Mouse (Mus musculus): ENCODE data around the gene Cdkn2d. TPM values are rescaled to one million over a fixed set of nuclear protein-coding genes. Genes with fewer than 3 reads are reported as not detected.
"Not testable (repeated sequence)": the region's sequence is repeated elsewhere in the genome, so short reads cannot be mapped to it uniquely, and the experiment has no call there.

Gene Cdkn2d
- total RNA-seq, 2 experiments from 2014 or later: 66.7 to 69.5 TPM

DNA sequence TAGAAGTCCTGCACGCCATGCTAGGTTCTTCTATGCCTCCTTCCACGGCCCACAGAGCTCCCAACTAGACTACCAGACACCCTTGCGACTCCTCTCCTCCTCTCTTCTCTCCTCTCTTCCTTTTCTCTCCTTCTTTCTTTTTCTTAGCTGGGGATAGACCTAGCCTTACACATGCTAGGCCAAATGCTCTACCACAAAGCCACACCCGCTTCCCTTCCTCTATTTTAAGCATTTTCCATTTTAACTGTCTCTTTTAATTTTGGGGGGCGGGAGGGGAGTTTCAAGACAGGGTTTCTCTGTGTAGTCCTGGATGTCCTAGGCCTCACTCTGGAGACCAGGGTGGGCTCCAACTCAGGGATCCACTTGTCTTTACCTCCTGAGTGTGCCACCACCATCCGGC lies 27.6 kb upstream of the Cdkn2d start:
- DNase-seq (ENCODE audit: low spot score in 2 of 2): no peak

DNA sequence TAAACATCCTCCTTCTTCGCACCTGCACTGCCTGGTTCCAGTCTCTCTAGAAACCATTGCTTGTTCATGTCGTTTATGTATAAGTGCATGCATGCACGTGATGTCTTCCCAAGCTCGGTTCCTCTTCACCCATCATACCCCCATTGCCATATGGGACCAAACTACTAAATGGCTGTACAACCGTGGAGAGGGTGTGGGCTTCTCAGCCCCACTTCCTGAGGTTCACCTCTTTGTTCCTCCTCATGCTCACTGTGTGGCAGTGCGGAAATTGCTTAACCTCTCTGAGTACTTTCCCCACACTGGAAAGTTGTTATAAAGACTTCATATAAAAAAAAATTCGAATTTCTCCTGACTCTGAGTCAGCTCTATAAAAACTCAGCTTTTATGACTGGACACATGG lies 25.5 kb upstream of the Cdkn2d start:
- DNase-seq (ENCODE audit: low spot score in 2 of 2): no peak

DNA sequence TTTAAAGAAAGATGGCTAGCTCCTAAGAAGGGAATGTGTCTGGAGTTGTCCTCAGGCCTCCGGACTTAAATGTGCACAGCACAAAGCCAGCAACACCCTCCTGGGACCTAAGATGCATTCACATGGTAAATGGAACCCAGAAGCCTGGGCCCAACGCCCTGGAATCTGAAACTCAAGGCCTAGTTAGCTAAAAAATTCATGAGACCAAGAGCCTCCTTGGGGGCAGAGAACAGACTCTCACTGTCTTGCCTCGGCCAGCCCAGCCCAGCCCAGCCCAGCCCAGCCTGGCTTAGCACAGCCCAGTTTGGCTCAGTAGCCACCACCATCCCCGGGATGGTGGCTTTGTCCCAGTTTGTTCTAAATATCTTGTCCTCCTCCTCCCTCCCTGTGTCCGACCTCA lies 24.2 kb upstream of the Cdkn2d start:
- DNase-seq (ENCODE audit: low spot score in 2 of 2): no peak

DNA sequence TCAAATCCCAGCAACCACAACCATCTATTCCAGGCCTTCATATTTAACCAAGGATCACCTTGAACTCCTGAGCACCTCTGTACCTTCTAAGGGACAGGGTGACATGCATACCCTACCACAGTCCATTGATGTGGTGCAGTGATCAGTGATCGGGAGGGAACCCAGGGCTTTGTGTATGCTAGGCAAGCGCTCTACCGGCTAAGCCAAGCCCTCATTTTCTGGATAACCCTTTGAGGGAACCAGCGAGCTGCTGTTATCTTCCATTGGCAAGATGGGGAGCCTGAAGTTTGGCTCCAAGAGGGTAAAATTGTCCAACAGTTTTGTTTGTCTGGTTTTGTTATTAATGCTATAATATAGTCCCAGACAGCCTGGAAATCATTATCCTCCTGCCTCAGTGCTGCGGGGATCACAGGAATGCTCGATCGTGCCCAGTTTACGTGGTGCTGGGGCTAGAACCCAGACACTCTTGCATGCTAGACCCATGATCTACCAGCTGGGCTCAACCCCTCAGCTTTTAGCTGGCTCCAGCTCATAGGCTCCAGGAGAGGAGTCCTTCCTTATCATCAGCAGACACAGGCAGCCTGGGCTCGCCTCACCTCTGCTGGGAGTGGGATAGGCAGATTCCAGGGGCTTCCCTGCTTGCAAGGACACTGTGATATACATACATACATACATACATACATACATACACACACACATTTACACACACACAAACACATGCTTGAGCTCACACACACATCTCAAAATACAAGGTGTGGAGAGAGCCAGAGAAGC lies 23.3 kb upstream of the Cdkn2d start:
- no peak for DNase-seq (ENCODE audit: low spot score in 2 of 2)

DNA sequence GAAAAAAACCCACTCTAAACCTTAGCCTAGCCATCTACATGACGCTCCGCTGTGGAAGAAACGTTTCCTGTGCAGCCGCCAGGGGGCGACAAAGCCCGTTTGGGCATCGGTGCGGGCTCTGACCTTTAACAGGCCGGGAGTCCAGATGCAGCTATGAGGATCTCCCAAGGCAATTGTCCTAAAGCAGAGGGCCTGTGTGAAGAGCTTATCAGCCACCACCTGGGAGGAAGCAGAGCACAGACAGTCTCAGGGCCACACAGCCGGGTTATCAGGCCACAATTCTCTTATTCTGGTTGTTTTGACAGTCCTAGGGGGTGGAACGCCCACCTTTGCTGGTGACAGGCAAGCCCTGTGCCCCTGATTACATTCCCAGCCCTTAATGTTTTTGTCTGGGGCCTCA lies 22.2 kb upstream of the Cdkn2d start:
- DNase-seq (ENCODE audit: low spot score in 2 of 2): peak; percentile 87 to 90

DNA sequence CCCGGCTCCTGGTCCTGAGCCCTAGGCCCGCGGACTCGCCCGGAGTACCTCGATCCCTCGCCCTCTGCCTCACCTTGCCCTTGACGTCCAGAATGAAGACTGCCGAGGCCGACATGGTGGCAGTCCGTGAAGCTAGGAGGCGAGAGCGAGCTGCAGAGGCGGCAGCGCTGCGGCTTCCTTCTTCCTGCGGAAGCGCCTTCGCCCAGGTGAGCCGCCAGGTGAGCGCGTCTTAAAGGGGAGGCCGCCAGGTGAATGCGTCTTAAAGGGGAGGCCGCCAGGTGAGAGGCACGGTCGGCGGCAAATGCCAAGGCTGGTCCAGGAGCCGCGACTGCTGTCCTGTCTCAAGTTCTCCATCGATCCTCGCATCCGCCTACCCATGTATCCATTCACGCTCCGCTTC lies 20.9 kb upstream of the Cdkn2d start, which contains the start of gene Ap1m2:
TSS of gene Ap1m2 (minus strand) at position 204 of the 400 bp plus-strand sequence.
- no peak for DNase-seq (ENCODE audit: low spot score in 2 of 2)

DNA sequence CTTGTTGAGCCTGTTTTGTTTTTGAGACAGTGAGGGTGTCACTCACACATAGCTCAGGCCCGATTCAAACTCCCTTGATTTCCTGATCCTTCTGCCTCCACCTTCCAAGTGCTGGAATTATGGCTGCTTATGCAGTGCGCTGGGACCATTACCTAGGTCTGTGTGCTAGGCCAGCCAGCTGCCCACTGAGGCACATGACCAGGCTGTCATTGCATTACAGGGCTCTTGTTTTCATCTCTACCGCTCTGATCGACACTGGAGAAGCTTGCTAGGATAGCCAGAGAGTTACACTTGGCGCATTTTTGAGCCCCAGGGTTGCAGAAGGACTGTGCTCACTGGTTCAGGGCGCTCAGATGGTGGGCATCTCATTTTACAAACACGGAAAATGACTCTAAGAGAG lies 20.5 kb upstream of the Cdkn2d start:
- no peak for DNase-seq (ENCODE audit: low spot score in 2 of 2)

GRCm38 (mm10) chr9:21309150-21309741 lies 18.0 kb upstream of the Cdkn2d start:
- no peak for DNase-seq (ENCODE audit: low spot score in 2 of 2)

DNA sequence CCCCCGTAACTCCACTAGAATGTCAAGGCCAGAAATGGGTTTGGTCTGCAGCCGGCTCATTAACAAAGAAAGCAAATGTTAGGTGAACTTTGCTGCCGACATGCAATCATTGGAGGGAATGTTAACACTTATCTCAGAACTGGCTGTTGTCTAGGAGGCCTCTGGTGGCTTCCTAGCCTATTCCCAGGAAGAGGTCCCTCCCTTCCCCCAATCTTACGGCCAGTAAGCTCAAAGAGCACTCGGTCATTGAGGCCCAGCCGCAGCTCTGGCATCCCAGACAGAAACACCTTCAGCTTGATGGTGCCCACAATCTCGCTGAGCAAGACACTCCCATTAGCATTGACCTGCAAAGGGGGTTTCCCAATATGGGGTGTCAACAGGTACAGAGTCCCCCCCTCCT lies 13.9 kb upstream of the Cdkn2d start:
- DNase-seq (ENCODE audit: low spot score in 2 of 2): no peak

DNA sequence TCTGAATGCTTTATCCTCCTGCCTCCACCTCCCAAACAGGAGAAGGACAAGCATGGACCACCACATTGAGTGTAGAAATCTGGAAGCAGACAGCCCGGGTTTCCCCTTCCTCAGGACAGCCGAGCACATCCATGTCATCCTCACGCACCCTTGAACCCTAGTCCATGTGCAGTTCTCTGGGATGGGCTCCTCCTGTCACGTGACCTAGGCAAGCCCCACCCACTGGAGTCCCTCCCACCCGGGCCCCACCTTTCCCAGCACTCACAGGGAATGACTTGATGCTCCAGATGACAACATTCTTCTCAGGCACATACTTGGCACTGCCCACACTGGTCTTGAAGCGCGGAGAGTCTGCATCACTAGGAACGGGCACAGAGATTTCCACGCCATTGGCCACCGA lies 7.8 kb upstream of the Cdkn2d start:
- no peak for DNase-seq (ENCODE audit: low spot score in 2 of 2)

- DNase-seq (ENCODE audit: low spot score in 2 of 2): no peak
Measured at GRCm38 (mm10) chr9:21292271-21292670, 1.1 kb upstream of the Cdkn2d start.

GRCm38 (mm10) chr9:21291868-21292267 lies 661 bp upstream of the Cdkn2d start:
- DNase-seq (ENCODE audit: low spot score in 2 of 2): not testable (repeated sequence)

DNA sequence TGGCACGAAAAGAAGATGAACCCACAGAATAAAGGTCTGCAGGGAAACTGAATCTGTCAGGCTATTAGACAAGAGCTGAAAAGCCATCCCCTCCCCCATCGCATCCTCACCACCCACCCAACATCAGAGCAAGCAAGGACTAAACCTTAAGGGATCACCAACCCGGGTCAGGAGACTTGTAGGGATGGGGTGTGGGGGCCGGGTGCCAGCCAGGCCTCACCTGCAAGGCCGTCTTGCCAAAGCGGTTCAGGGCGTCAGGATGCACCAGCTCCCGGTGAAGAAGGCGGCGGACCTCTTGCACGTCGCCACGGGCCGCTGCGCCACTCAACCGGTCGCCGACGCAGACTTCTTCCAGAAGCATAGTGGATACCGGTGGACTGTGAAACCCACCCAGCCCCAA lies 618 bp downstream of the Cdkn2d start:
- no peak for DNase-seq (ENCODE audit: low spot score in 2 of 2)

DNA sequence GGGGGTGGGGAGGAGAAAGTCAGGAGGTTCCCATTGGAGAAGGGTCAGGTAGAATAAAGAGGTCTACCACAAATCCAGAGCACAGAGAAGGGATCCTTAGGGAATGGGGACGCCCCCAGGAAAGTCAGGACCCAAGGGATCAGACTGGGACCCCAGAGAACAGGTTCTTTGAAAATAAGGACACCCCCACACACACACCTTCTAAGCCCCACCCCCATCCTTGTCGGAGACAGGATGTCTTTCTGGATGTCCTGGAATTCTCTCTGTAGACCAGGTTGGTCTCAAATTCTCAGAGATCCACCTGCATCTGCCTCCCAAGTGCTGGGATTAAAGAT lies 1.9 kb downstream of the Cdkn2d start:
- DNase-seq (ENCODE audit: low spot score in 2 of 2): no peak

GRCm38 (mm10) chr9:21288404-21289336 lies 2.5 kb downstream of the Cdkn2d start:
- no peak for DNase-seq (ENCODE audit: low spot score in 2 of 2)

GRCm38 (mm10) chr9:21287571-21288402 lies 3.4 kb downstream of the Cdkn2d start, which contains the start of gene Kri1:
Gene Kri1, minus strand, starts transcription at chr9:21287969.
- peak; percentile 95 to 97 for DNase-seq (ENCODE audit: low spot score in 2 of 2)

DNA sequence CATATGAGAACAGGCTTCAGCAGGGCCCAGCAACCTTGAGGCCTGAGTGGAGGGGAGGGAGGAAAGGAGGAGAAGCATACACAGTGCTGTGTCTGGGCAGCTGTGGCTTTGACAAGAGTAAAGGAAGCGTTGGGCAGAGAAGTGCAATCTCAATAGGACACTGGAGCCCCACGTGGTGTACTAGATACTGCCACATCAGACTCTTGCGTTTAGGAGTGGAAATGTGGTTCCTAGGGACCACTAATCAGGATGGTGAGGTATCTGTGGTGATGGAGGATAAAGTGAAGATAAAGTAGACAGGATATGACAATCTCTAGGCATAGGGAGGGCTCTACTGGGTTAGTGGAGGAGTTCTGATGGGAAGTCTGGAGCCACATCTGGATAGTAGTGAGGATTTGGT lies 4.5 kb downstream of the Cdkn2d start:
- DNase-seq (ENCODE audit: low spot score in 2 of 2): no peak

GRCm38 (mm10) chr9:21283994-21284393 lies 7.2 kb downstream of the Cdkn2d start:
- DNase-seq (ENCODE audit: low spot score in 2 of 2): no peak

DNA sequence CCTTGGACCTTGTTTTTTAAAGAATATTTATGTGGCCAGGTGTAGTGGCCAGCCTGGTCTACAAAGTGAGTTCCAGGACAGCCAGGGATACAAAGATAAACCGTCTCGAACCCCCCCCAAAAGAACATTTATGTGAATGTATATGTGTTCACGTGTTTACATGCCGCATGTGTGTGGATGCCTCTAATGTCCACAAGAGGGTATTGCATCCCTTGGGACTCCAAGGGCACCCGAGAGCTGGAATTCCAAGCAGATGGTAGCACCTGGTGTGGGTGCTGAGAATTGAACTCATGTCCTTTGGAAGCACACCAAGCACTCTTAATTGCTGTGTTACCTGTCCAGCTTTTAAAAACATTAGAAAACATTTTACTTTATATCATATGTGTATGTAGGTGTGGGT lies 7.6 kb downstream of the Cdkn2d start:
- DNase-seq (ENCODE audit: low spot score in 2 of 2): no peak

DNA sequence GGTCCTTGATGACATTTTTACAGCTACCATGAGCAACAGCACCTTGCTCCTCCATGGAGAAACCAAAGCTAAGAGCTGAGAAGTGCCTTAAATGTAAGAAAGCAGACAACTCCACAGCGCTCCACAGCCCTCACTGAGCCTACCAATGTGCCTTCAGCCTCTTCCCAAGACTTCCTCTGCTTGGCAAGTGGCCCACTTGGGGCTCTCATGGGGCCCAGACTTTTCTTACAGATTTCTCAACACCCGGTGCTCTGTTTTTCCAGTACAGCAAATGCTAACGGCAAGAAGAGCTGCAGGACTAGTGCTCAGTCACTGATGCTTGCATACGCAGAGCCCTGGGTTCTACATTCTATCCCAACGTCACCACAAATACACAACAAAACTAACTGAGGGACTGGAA lies 13.4 kb downstream of the Cdkn2d start:
- no peak for DNase-seq (ENCODE audit: low spot score in 2 of 2)

- DNase-seq (ENCODE audit: low spot score in 2 of 2): no peak
Measured at GRCm38 (mm10) chr9:21276307-21276706, 14.9 kb downstream of the Cdkn2d start.

Data from layer of hippocampus, postnatal 10 days (tissue).